ENCODE assay signal across 11 mouse cellular contexts in genomic region chr7:79880998-79881397, GRCm38 (mm10). TPM values are rescaled to one million over a fixed set of nuclear protein-coding genes. Genes with fewer than 3 reads are reported as not detected.
DNase-seq lines count a peak whose midpoint lies in the region; ATAC-seq lines count a peak whose summit lies in the region.
"Had no signal": no experiment of that assay in that cellular context is flagged by ENCODE, and none has a peak within 500 bp of the region (broad histone marks: within the 10 kb centered on the region; RNA-seq: fewer than 3 reads in every experiment).

No protein-coding gene starts in this region.

- intact Hi-C loops in left cerebral cortex, postnatal 25 days (cut with DNase I), result no loop called here
- intact Hi-C loops in left cerebral cortex, postnatal 14 days (cut with DNase I), result no loop called here

- H3K27ac ChIP-seq in kidney, embryonic 14.5 days (ENCODE audit: low read depth, low read length), result peak overlapping the region; percentile 13; the same call in 1 of the 2 replicates

- peaks cover 12% of the 10 kb centered on the region; the same call in 1 of the 2 replicates for H3K4me1 ChIP-seq in kidney, embryonic 14.5 days (ENCODE audit: control insufficient read depth, insufficient read depth, low read length)

- H3K4me2 ChIP-seq in kidney, embryonic 14.5 days (replicated peaks; ENCODE audit: low read depth, low read length), result no peak overlapping the region
- H3K4me2 ChIP-seq: midbrain, embryonic 11.5 days had no signal

- no peaks in the 10 kb centered on the region for H3K9me3 ChIP-seq in kidney, embryonic 14.5 days (ENCODE audit: control insufficient read depth, low read length)
- H3K9me3 ChIP-seq: G1E had no signal

- 18% methylated on average over 3 of the region's 3 CpGs for WGBS in kidney, embryonic 14.5 days

- H3K36me3 ChIP-seq in kidney, embryonic 14.5 days (ENCODE audit: control insufficient read depth, insufficient read depth, low read length), result peaks cover 21% of the 10 kb centered on the region

- no peak overlapping the region for H3K9ac ChIP-seq in kidney, embryonic 14.5 days (ENCODE audit: low read depth, low read length)

- H3K4me3 ChIP-seq in kidney, embryonic 14.5 days (ENCODE audit: low read length), result no peak overlapping the region

- ATAC-seq in kidney, embryonic 14.5 days (ENCODE audit: low FRiP score, low TSS enrichment), result peak; percentile 40; the same call in 1 of the 2 replicates

- DNase-seq in kidney, postnatal 36 days, result no peak
- peak; percentile 92 for DNase-seq in Muller cell, postnatal 12 days (ENCODE audit: inconsistent ontology term)
- DNase-seq in gastrocnemius, adult 18-20 months (ENCODE audit: low spot score), result peak; percentile 44
- peak; percentile 20 for DNase-seq in lung, postnatal 10 days
- no peak for DNase-seq in left cerebral cortex, postnatal 25 days (ENCODE audit: low spot score in 2 of 2)
- DNase-seq in right cerebral cortex, postnatal 10 days (ENCODE audit: low spot score in 2 of 2), result no peak
- no peak for DNase-seq in left cerebral cortex, postnatal 14 days (ENCODE audit: low spot score in 2 of 2)
- DNase-seq: cerebellum, adult 2 months had no signal

- no peaks in the 10 kb centered on the region for H3K27me3 ChIP-seq in kidney, embryonic 14.5 days (ENCODE audit: control insufficient read depth, insufficient read depth, low read length)

RNA-seq across cellular contexts. Expression of gene Anpep, which starts 20.1 kb away (rescaled TPM):
- 23.7 and 39.0 TPM in 2 replicates for polyA plus RNA-seq in kidney, embryonic 14.5 days (2014; fragmentation: Nextera tagmentation; extraction: Ambion mirVana)
- 1 to 10 TPM; 3.8 to 5.6 TPM for total RNA-seq in gastrocnemius, adult 18-20 months (2021)
- total RNA-seq in left cerebral cortex, postnatal 25 days (2021), result 1 to 10 TPM; 5.6 to 5.9 TPM
- 1 to 10 TPM; 8.0 to 9.2 TPM for total RNA-seq in left cerebral cortex, postnatal 14 days (2021)
- polyA plus RNA-seq: G1E had no signal

RNA-seq across cellular contexts. Expression of gene Ap3s2, which starts 39.5 kb away (rescaled TPM):
- 33.9 and 39.3 TPM in 2 replicates for polyA plus RNA-seq in kidney, embryonic 14.5 days (2014; fragmentation: Nextera tagmentation; extraction: Ambion mirVana)
- total RNA-seq in gastrocnemius, adult 18-20 months (2021), result 10 to 100 TPM; 17.1 to 24.9 TPM
- 10 to 100 TPM; 38.4 to 42.4 TPM for total RNA-seq in left cerebral cortex, postnatal 25 days (2021)
- total RNA-seq in left cerebral cortex, postnatal 14 days (2021), result 10 to 100 TPM; 37.0 to 40.3 TPM

RNA-seq across cellular contexts. Expression of gene Arpin, which starts 54.2 kb away (rescaled TPM):
- polyA plus RNA-seq in kidney, embryonic 14.5 days (2014; fragmentation: Nextera tagmentation; extraction: Ambion mirVana), result 28.5 and 35.5 TPM in 2 replicates
- total RNA-seq in gastrocnemius, adult 18-20 months (2021), result 1 to 10 TPM; 2.3 to 3.1 TPM
- 10 to 100 TPM; 10.4 to 11.0 TPM for total RNA-seq in left cerebral cortex, postnatal 25 days (2021)
- total RNA-seq in left cerebral cortex, postnatal 14 days (2021), result 10 to 100 TPM in 1 of 2 experiments, 1 to 10 TPM in 1; 9.6 to 10.4 TPM
- total RNA-seq: G1E had no signal
- polyA plus RNA-seq: G1E had no signal

Comparison
In these comparisons a context has a peak if more than half of its experiments do, and no peak if none do; other contexts are left out.
1. DNase-seq: peak in Muller cell, postnatal 12 days (single experiment), gastrocnemius, adult 18-20 months (single experiment) and lung, postnatal 10 days (single experiment); none in kidney, postnatal 36 days (0 of 2), left cerebral cortex, postnatal 25 days (0 of 2), right cerebral cortex, postnatal 10 days (0 of 2) and left cerebral cortex, postnatal 14 days (0 of 2).